Mouse (Mus musculus): ENCODE data around the gene Zbtb20.

GRCm38 (mm10) chr16:43376782-43377181, 501.1 kb downstream of the Zbtb20 start:
- TF ChIP-seq CTCF (IDR thresholded peaks at IDR 0.05; ENCODE audit: borderline replicate concordance, insufficient read depth, low read length) (no peak), POLR2A (IDR thresholded peaks at IDR 0.05; ENCODE audit: low read depth, low read length) (no peak)
